Mouse (Mus musculus): ENCODE data around the gene Mrpl48. TPM values are rescaled to one million over a fixed set of nuclear protein-coding genes. Genes with fewer than 3 reads are reported as not detected.

Gene Mrpl48
- polyA plus RNA-seq, 1 experiment from 2014 or later: 81.2 TPM

GRCm38 (mm10) chr7:100622277-100622676 lies 14.2 kb upstream of the Mrpl48 start:
- Histone ChIP-seq H3K27ac (no peak overlapping the region), H3K27me3 (no peaks in the 10 kb centered on the region), H3K9me3 (replicated peaks) (no peaks in the 10 kb centered on the region), H3K9ac (no peak overlapping the region), H3K4me2 (no peak overlapping the region), H3K4me3 (replicated peaks) (no peak overlapping the region), H3K4me1 (peaks cover 8% of the 10 kb centered on the region), H3K36me3 (no peaks in the 10 kb centered on the region)
- ATAC-seq (replicated peaks; ENCODE audit: low FRiP score): no peak
- WGBS: 76% methylated on average over 2 of the region's 2 CpGs

DNA sequence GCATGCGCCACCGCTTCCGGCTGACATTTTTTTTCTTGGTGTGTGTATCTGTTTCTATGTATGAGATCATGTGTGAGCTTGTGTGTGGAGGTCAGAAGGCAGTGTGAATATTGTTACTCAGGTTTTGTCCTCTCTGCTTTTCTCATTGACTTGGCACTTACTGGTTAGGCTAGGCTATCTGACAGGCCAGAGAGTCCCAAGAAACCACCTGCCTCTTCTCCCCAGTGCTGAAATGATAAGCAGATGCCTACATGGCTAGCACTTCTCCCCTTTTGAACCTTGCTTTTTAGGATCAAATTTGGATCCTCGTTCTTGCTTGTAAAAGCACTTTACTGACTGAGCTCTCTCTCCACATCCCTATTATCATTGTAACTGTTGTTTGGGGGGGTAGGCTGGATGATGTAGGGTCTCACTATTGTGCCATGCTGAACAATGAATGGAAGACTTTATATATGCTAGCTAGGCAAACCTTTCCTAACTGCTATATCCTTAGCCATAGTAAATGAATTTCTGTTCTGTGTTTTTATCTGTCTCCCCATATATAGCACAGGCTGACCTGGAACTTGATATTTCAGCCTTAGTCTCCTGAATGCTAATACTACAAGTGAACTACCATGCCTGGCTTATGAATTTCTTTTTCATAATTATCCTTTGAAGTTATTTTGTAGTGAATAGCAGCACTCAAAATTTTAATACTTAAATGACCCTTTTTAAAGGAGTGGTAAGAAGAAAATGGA lies 8.2 kb upstream of the Mrpl48 start:
- no peak overlapping the region for H3K4me2 ChIP-seq
- no peaks in the 10 kb centered on the region for H3K9me3 ChIP-seq (replicated peaks)
- H3K4me3 ChIP-seq (replicated peaks): no peak overlapping the region
- no peak for ATAC-seq (replicated peaks; ENCODE audit: low FRiP score)
- H3K27me3 ChIP-seq: no peaks in the 10 kb centered on the region
- no peaks in the 10 kb centered on the region for H3K4me1 ChIP-seq
- WGBS: 90% methylated on average over 4 of the region's 4 CpGs
- H3K27ac ChIP-seq: no peak overlapping the region
- H3K36me3 ChIP-seq: no peaks in the 10 kb centered on the region
- H3K9ac ChIP-seq: no peak overlapping the region

DNA sequence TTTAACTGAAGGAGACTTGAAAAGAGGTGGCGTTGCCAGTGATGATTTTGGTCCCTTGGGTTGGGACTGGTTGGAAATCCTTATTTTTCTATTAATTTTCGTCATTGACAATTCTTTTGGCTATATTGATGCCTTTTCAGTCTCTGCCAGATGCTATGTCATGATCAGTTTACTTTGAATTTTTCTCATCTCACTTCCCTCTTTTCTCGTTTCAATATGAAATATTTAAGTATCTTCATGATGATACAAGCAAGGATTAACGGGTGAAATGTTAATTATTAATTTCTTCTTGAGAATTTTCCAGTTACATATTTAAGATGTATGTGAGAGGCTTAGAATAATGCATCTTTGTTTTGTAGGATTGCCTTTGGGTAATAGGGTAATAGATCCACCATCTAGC lies 809 bp upstream of the Mrpl48 start:
- no peaks in the 10 kb centered on the region for H3K9me3 ChIP-seq (replicated peaks)
- H3K4me3 ChIP-seq (replicated peaks): peak overlapping the region; percentile 72
- peak overlapping the region; percentile 75 for H3K4me2 ChIP-seq
- H3K9ac ChIP-seq: peak overlapping the region; percentile 97
- WGBS: 19% methylated on average over 4 of the region's 4 CpGs
- H3K27me3 ChIP-seq: no peaks in the 10 kb centered on the region
- peaks cover 13% of the 10 kb centered on the region for H3K4me1 ChIP-seq
- H3K36me3 ChIP-seq: no peaks in the 10 kb centered on the region
- no peak for ATAC-seq (replicated peaks; ENCODE audit: low FRiP score)
- H3K27ac ChIP-seq: peak overlapping the region; percentile 99; the same call in 1 of the 2 replicates

GRCm38 (mm10) chr7:100607214-100608129 lies 629 bp downstream of the Mrpl48 start, which contains the start of gene Rab6a:
Rab6a (plus strand) TSS chr7:100607410.
- Histone ChIP-seq H3K4me3 (replicated peaks) (peak within 1 kb of the TSS; percentile 72), H3K27ac (peak within 1 kb of the TSS; percentile 99), H3K36me3 (no peaks in the 10 kb centered on the region), H3K9me3 (replicated peaks) (no peaks in the 10 kb centered on the region), H3K4me1 (peaks cover 13% of the 10 kb centered on the region), H3K27me3 (no peaks in the 10 kb centered on the region), H3K4me2 (peak within 1 kb of the TSS; percentile 75), H3K9ac (peak within 1 kb of the TSS; percentile 97)
- under 1% methylated on average over 95 of the region's 105 CpGs for WGBS
- ATAC-seq (replicated peaks; ENCODE audit: low FRiP score): peak; percentile 98

- H3K27ac ChIP-seq: no peak overlapping the region
- no peak overlapping the region for H3K9ac ChIP-seq
- 74% methylated on average over 5 of the region's 5 CpGs for WGBS
- H3K9me3 ChIP-seq (replicated peaks): no peaks in the 10 kb centered on the region
- ATAC-seq (replicated peaks; ENCODE audit: low FRiP score): no peak
- H3K4me3 ChIP-seq (replicated peaks): no peak overlapping the region
- no peak overlapping the region for H3K4me2 ChIP-seq
- no peaks in the 10 kb centered on the region for H3K27me3 ChIP-seq
- H3K36me3 ChIP-seq: no peaks in the 10 kb centered on the region
- no peaks in the 10 kb centered on the region for H3K4me1 ChIP-seq
Observed at GRCm38 (mm10) chr7:100600211-100600610, 7.9 kb downstream of the Mrpl48 start.

- no peak for ATAC-seq (replicated peaks; ENCODE audit: low FRiP score)
- no peak overlapping the region for H3K4me3 ChIP-seq (replicated peaks)
- no peak overlapping the region for H3K4me2 ChIP-seq
- no peaks in the 10 kb centered on the region for H3K4me1 ChIP-seq
- H3K9ac ChIP-seq: no peak overlapping the region
- H3K36me3 ChIP-seq: no peaks in the 10 kb centered on the region
- H3K27me3 ChIP-seq: no peaks in the 10 kb centered on the region
- no peaks in the 10 kb centered on the region for H3K9me3 ChIP-seq (replicated peaks)
- H3K27ac ChIP-seq: no peak overlapping the region
Observed at GRCm38 (mm10) chr7:100593349-100593748, 14.8 kb downstream of the Mrpl48 start.

GRCm38 (mm10) chr7:100591522-100591852 lies 16.6 kb downstream of the Mrpl48 start:
- H3K9me3 ChIP-seq (replicated peaks): no peaks in the 10 kb centered on the region
- H3K9ac ChIP-seq: peak overlapping the region; percentile 49
- H3K27ac ChIP-seq: peak overlapping the region; percentile 94
- H3K27me3 ChIP-seq: no peaks in the 10 kb centered on the region
- H3K36me3 ChIP-seq: no peaks in the 10 kb centered on the region
- H3K4me1 ChIP-seq: no peaks in the 10 kb centered on the region
- peak overlapping the region; percentile 62 for H3K4me3 ChIP-seq (replicated peaks)
- ATAC-seq (replicated peaks; ENCODE audit: low FRiP score): no peak
- WGBS: 6% methylated on average over 2 of the region's 2 CpGs
- peak overlapping the region; percentile 64 for H3K4me2 ChIP-seq

GRCm38 (mm10) chr7:100590845-100591521 lies 17.1 kb downstream of the Mrpl48 start:
- Histone ChIP-seq H3K27ac (peak overlapping the region; percentile 94), H3K27me3 (no peaks in the 10 kb centered on the region), H3K9me3 (replicated peaks) (no peaks in the 10 kb centered on the region), H3K36me3 (no peaks in the 10 kb centered on the region), H3K4me1 (no peaks in the 10 kb centered on the region), H3K4me2 (peak overlapping the region; percentile 64), H3K4me3 (replicated peaks) (peak overlapping the region; percentile 62), H3K9ac (peak overlapping the region; percentile 49)
- 0% methylated on average over 20 of the region's 20 CpGs for WGBS
- peak; percentile 97 for ATAC-seq (replicated peaks; ENCODE audit: low FRiP score)

GRCm38 (mm10) chr7:100590504-100590844 lies 17.6 kb downstream of the Mrpl48 start:
- Histone ChIP-seq H3K4me2 (peak overlapping the region; percentile 64), H3K27ac (peak overlapping the region; percentile 94), H3K27me3 (no peaks in the 10 kb centered on the region), H3K4me1 (no peaks in the 10 kb centered on the region), H3K9ac (peak overlapping the region; percentile 49), H3K9me3 (replicated peaks) (no peaks in the 10 kb centered on the region), H3K4me3 (replicated peaks) (peak overlapping the region; percentile 62), H3K36me3 (no peaks in the 10 kb centered on the region)
- 37% methylated on average over 7 of the region's 7 CpGs for WGBS
- 0 out of 2 replicates have a peak, but pooled peaks have one; percentile 1 for ATAC-seq (replicated peaks; ENCODE audit: low FRiP score)

DNA sequence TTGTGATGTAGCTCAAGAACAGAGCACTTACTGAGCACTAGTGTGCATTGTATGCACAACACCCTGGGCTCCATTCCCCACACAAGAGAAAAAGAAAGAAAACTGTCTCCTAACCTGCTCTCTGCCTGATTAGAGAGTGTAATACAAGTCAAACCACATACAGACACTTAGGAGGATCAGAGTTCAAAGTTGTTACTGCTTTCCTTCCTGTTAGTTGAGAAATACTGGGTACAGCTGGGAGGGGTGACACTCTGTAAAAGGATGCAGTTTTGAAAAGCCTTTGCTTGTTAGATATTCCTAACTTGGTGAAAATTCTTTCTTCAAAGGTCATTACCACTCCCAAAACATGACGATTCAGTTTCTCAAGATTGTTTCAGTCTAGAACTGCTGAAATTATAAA lies 18.3 kb downstream of the Mrpl48 start:
- no peak overlapping the region for H3K27ac ChIP-seq
- no peak for ATAC-seq (replicated peaks; ENCODE audit: low FRiP score)
- WGBS: 42% methylated on average over 1 of the region's 1 CpGs
- no peaks in the 10 kb centered on the region for H3K4me1 ChIP-seq
- H3K9ac ChIP-seq: no peak overlapping the region
- no peaks in the 10 kb centered on the region for H3K36me3 ChIP-seq
- H3K4me3 ChIP-seq (replicated peaks): no peak overlapping the region
- H3K27me3 ChIP-seq: no peaks in the 10 kb centered on the region
- H3K9me3 ChIP-seq (replicated peaks): no peaks in the 10 kb centered on the region
- H3K4me2 ChIP-seq: no peak overlapping the region

DNA sequence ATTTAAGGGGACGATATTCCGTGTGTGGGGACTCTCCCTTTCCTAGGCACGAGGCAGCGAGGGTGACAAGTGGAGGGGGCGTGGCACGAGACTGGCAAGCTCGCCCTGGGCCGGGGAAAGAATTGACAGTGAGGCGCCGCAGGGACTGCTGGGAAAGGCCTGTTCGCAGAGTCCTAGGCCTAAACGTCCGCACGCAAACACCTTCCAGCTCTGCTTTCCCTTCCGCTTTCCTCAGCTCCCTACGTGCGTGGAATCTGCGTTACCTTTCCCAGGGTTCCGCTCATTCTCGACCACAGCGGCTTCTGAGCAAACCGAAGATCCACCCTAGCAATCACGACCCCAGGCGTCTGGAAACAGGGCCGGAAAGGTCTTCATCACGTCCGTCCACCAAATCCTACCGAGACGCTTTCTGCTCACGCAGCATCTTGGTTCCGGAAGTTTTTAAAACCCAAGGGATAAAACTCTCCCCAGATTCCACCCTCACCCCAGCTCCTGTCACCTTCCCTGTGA lies 25.3 kb downstream of the Mrpl48 start:
- H3K36me3 ChIP-seq: no peaks in the 10 kb centered on the region
- H3K4me2 ChIP-seq: peak overlapping the region; percentile 80
- ATAC-seq (replicated peaks; ENCODE audit: low FRiP score): peak; percentile 91
- WGBS: 0% methylated on average over 31 of the region's 31 CpGs
- no peaks in the 10 kb centered on the region for H3K9me3 ChIP-seq (replicated peaks)
- H3K4me3 ChIP-seq (replicated peaks): peak overlapping the region; percentile 64
- peaks cover 8% of the 10 kb centered on the region; the same call in 1 of the 2 replicates for H3K4me1 ChIP-seq
- peak overlapping the region; percentile 69 for H3K9ac ChIP-seq
- no peaks in the 10 kb centered on the region for H3K27me3 ChIP-seq
- H3K27ac ChIP-seq: peak overlapping the region; percentile 92

All from kidney, embryonic 15.5 days (tissue).